8 mouse cellular contexts compared by ENCODE assay signal in genomic region chr11:62076345-62077156, GRCm38 (mm10).
DNase-seq lines count a peak whose midpoint lies in the region; ATAC-seq lines count a peak whose summit lies in the region.

No protein-coding gene starts in this region.

- peak overlapping the region; percentile 74 for H3K4me3 ChIP-seq in intestine, embryonic 14.5 days (ENCODE audit: low read depth, low read length)

- no peaks in the 10 kb centered on the region for H3K9me3 ChIP-seq in intestine, embryonic 14.5 days (ENCODE audit: control insufficient read depth, low read length)

- no peaks in the 10 kb centered on the region for H3K4me1 ChIP-seq in intestine, embryonic 14.5 days (replicated peaks; ENCODE audit: control insufficient read depth, insufficient read depth, low read length)

- H3K9ac ChIP-seq in intestine, embryonic 14.5 days (ENCODE audit: low read length): peak overlapping the region; percentile 85

- peak overlapping the region; percentile 62 for H3K4me2 ChIP-seq in intestine, embryonic 14.5 days (ENCODE audit: low read length)

- peak; percentile 98 for ATAC-seq in intestine, embryonic 14.5 days (replicated peaks; ENCODE audit: low FRiP score, low TSS enrichment, low read depth)
- ATAC-seq in megakaryocyte-erythroid progenitor cell, adult 5-6 weeks (replicated peaks; ENCODE audit: low FRiP score, low TSS enrichment, poor library complexity, severe bottlenecking): peak; percentile 99

- H3K27ac ChIP-seq in intestine, embryonic 14.5 days (ENCODE audit: low read depth): peak overlapping the region; percentile 94

- intact Hi-C loops in left cerebral cortex, postnatal 10 days (cut with DNase I): no loop called here

- WGBS in intestine, embryonic 14.5 days: 4% methylated on average over 41 of the region's 42 CpGs

- H3K27me3 ChIP-seq in intestine, embryonic 14.5 days (replicated peaks; ENCODE audit: control insufficient read depth, insufficient read depth, low read length): no peaks in the 10 kb centered on the region

- no peaks in the 10 kb centered on the region for H3K36me3 ChIP-seq in intestine, embryonic 14.5 days (ENCODE audit: control insufficient read depth, insufficient read depth, low read length)

- DNase-seq in adrenal gland, adult 8-10 months: peak; percentile 99
- peak; percentile 99 for DNase-seq in embryo, embryonic 11.5 days (ENCODE audit: low read depth, low spot score)
- peak; percentile 99 for DNase-seq in gastrocnemius, postnatal 25 days
- DNase-seq in intestine, embryonic 14.5 days (ENCODE audit: low spot score): peak; percentile 97
- peak; percentile 95 to 100 for DNase-seq in left cerebral cortex, postnatal 10 days (ENCODE audit: extremely low spot score in 1 of 2, low spot score in 2 of 2)
- DNase-seq in right cerebral cortex, postnatal 14 days: peak; percentile 95
- DNase-seq in urinary bladder, postnatal 25 days (ENCODE audit: low spot score): peak; percentile 92

Comparison
In these comparisons a context has a peak if more than half of its experiments do, and no peak if none do; other contexts are left out.
1. Peak in every context shown above with its lines: DNase-seq, ATAC-seq, H3K4me3 ChIP-seq and H3K27ac ChIP-seq.